Mouse (Mus musculus) liver, embryonic 14.5 days (tissue): Measurements from ENCODE around the gene Spock1. TPM values are rescaled to one million over a fixed set of nuclear protein-coding genes. Genes with fewer than 3 reads are reported as not detected.

ENCODE experiments used
- ATAC-seq: fragments of 200-750 bp; cut with Nextera tagmentation; 2 replicates; pipeline ENCODE4 v1.8.0; 2017; ENCODE audit warnings: moderate number of reproducible peaks, mild to moderate bottlenecking, moderate library complexity; ENCODE audit not compliant: insufficient read depth
- DNase-seq, 3 experiments: peaks; one replicate each; pipeline ENCODE4 v3.0.0-alpha.2; 2012 to 2013; ENCODE audit warnings: low read depth in 3 of 3, low spot score in 3 of 3
- H3K27ac ChIP-seq: fragments of 300-500 bp; sonication (generic); 2 replicates; pipeline ENCODE4 v1.5.1; 2014; ENCODE audit warnings: moderate library complexity, mild to moderate bottlenecking, control low read depth, inconsistent platforms
- H3K27me3 ChIP-seq: fragments of 300-500 bp; sonication (generic); 2 replicates; pipeline ENCODE4 v1.6.1; 2014; ENCODE audit warnings: mild to moderate bottlenecking, low read length, moderate library complexity; ENCODE audit not compliant: control insufficient read depth, insufficient read depth
- H3K36me3 ChIP-seq: fragments of 300-500 bp; sonication (generic); replicated peaks from 2 replicates; pipeline ENCODE4 v1.6.1; 2014; ENCODE audit warnings: low read depth; ENCODE audit not compliant: control insufficient read depth, insufficient read depth
- H3K4me1 ChIP-seq, 2 experiments: fragments of 200-500 bp in 1 of 2; fragments of 300-500 bp in 1 of 2; sonication (generic) in 1 of 2; replicated peaks; 2 replicates each; pipeline ENCODE4 v1.6.1; 2012 to 2014; ENCODE audit warnings: antibody characterized with exemption in 1 of 2, inconsistent platforms in 1 of 2, low read length in 1 of 2; ENCODE audit not compliant: control insufficient read depth in 2 of 2, insufficient read depth in 2 of 2
- H3K4me2 ChIP-seq: fragments of 300-500 bp; sonication (generic); 2 replicates; pipeline ENCODE4 v1.6.1; 2014; ENCODE audit warnings: low read depth, mild to moderate bottlenecking, control low read depth, moderate library complexity
- H3K4me3 ChIP-seq, 2 experiments: fragments of 200-500 bp in 1 of 2; fragments of 300-500 bp in 1 of 2; sonication (generic) in 1 of 2; 2 replicates each; pipeline ENCODE4 v1.5.1; 2012 to 2014; ENCODE audit warnings: low read depth in 2 of 2, low read length in 2 of 2, mild to moderate bottlenecking in 2 of 2, control low read depth in 1 of 2, inconsistent platforms in 1 of 2, moderate library complexity in 1 of 2; ENCODE audit not compliant: insufficient read depth in 1 of 2
- H3K9ac ChIP-seq: fragments of 300-500 bp; sonication (generic); replicated peaks from 2 replicates; pipeline ENCODE4 v1.6.1; 2014; ENCODE audit warnings: mild to moderate bottlenecking, control low read depth, moderate library complexity
- H3K9me3 ChIP-seq: fragments of 300-500 bp; sonication (generic); 2 replicates; pipeline ENCODE4 v1.6.1; 2016; ENCODE audit warnings: low read length, mixed read lengths; ENCODE audit not compliant: control insufficient read depth
- CTCF ChIP-seq: IDR thresholded peaks from 2 replicates; pipeline ENCODE4 v1.5.1; 2016; ENCODE audit warnings: antibody characterized with exemption, low read depth, control low read depth
- EP300 ChIP-seq: IDR thresholded peaks from 2 replicates; pipeline ENCODE4 v1.6.1; 2016; ENCODE audit warnings: antibody characterized with exemption, low read depth
- WGBS: fragments of 180-500 bp; shearing (Covaris S2); extraction: QIAGEN DNeasy Blood & Tissue Kit; methylation state at CpG from one replicate; pipeline ENCODE4 v1.1.7; 2014; ENCODE audit not compliant: insufficient replicate concordance; 5-methylcytosine and 5-hydroxymethylcytosine counted together
- polyA plus RNA-seq, 2 experiments: library from polyadenylated mRNA; depleted of rRNA in 1 of 2; stranded (reverse) in 1 of 2; unstranded in 1 of 2; fragments of >200 nt; fragmentation: Nextera tagmentation in 1 of 2; extraction: Ambion mirVana in 1 of 2; gene quantifications; 2 replicates each; pipeline versions ENCODE4 v1.2.1 to v1.2.3; 2012 to 2014

The Spock1 gene
- polyA plus RNA-seq, 2 experiments: 0.06 TPM; not detected in 1

- WGBS: 55% methylated on average over 20 of the region's 20 CpGs
- no peaks in the 10 kb centered on the region for H3K27me3 ChIP-seq
- no peak overlapping the region for H3K27ac ChIP-seq
- H3K36me3 ChIP-seq: no peaks in the 10 kb centered on the region
- TF ChIP-seq EP300: no peak
- peak; percentile 83 for TF ChIP-seq CTCF
- H3K9ac ChIP-seq: no peak overlapping the region
- H3K9me3 ChIP-seq: no peaks in the 10 kb centered on the region
- ATAC-seq: no peak
- no peak overlapping the region for H3K4me2 ChIP-seq
- H3K4me3 ChIP-seq: no peak overlapping the region
- H3K4me1 ChIP-seq: no peaks in the 10 kb centered on the region
- DNase-seq: no peak
These were observed 186.4 kb downstream of the Spock1 start for GRCm38 (mm10) chr13:57721524-57722279.

- Histone ChIP-seq H3K4me3 (no peak overlapping the region), H3K36me3 (no peaks in the 10 kb centered on the region), H3K27me3 (no peaks in the 10 kb centered on the region), H3K9me3 (no peaks in the 10 kb centered on the region), H3K4me2 (no peak overlapping the region), H3K27ac (no peak overlapping the region), H3K4me1 (no peaks in the 10 kb centered on the region), H3K9ac (no peak overlapping the region)
- ATAC-seq (no peak), DNase-seq (no peak)
- 56% methylated on average over 5 of the region's 5 CpGs for WGBS
- TF ChIP-seq CTCF: no peak
- no peak for TF ChIP-seq EP300
These were observed 190.0 kb downstream of the Spock1 start for GRCm38 (mm10) chr13:57718087-57718486.

GRCm38 (mm10) chr13:57712910-57713309, 195.2 kb downstream of the Spock1 start:
- TF ChIP-seq EP300: no peak
- TF ChIP-seq CTCF: no peak
- no peaks in the 10 kb centered on the region for H3K36me3 ChIP-seq
- H3K9me3 ChIP-seq: no peaks in the 10 kb centered on the region
- no peak overlapping the region for H3K4me2 ChIP-seq
- H3K27ac ChIP-seq: no peak overlapping the region
- 54% methylated on average over 4 of the region's 4 CpGs for WGBS
- no peaks in the 10 kb centered on the region for H3K4me1 ChIP-seq
- H3K27me3 ChIP-seq: no peaks in the 10 kb centered on the region
- no peak overlapping the region for H3K9ac ChIP-seq
- H3K4me3 ChIP-seq: no peak overlapping the region
- DNase-seq: no peak
- ATAC-seq: no peak

- Histone ChIP-seq H3K36me3 (no peaks in the 10 kb centered on the region), H3K27me3 (no peaks in the 10 kb centered on the region), H3K4me2 (no peak overlapping the region), H3K4me1 (no peaks in the 10 kb centered on the region; a peak in 1 of 4 replicates), H3K4me3 (no peak overlapping the region), H3K27ac (no peak overlapping the region), H3K9me3 (no peaks in the 10 kb centered on the region), H3K9ac (no peak overlapping the region)
- no peak for DNase-seq
- no peak for TF ChIP-seq EP300
- TF ChIP-seq CTCF: no peak
- no peak for ATAC-seq
These were observed 199.7 kb downstream of the Spock1 start for GRCm38 (mm10) chr13:57708425-57708824.

- no peaks in the 10 kb centered on the region for H3K9me3 ChIP-seq
- no peak overlapping the region for H3K9ac ChIP-seq
- ATAC-seq (no peak), DNase-seq (no peak)
- no peaks in the 10 kb centered on the region for H3K27me3 ChIP-seq
- 86% methylated on average over 2 of the region's 2 CpGs for WGBS
- H3K36me3 ChIP-seq: no peaks in the 10 kb centered on the region
- no peak overlapping the region for H3K4me3 ChIP-seq
- no peak overlapping the region for H3K4me2 ChIP-seq
- no peak overlapping the region for H3K27ac ChIP-seq
- no peaks in the 10 kb centered on the region; a peak in 1 of 4 replicates for H3K4me1 ChIP-seq
- TF ChIP-seq EP300 (no peak), CTCF (no peak)
These were observed 205.2 kb downstream of the Spock1 start for GRCm38 (mm10) chr13:57702966-57703365.
